Mouse (Mus musculus): ENCODE measurements at regions not wholly inside any gene's neighbourhood (a gene's known extent, or its start where the extent isn't known, plus 50 kb on each side); places are given as distances from the start of the nearest gene placed in this dataset.

DNA sequence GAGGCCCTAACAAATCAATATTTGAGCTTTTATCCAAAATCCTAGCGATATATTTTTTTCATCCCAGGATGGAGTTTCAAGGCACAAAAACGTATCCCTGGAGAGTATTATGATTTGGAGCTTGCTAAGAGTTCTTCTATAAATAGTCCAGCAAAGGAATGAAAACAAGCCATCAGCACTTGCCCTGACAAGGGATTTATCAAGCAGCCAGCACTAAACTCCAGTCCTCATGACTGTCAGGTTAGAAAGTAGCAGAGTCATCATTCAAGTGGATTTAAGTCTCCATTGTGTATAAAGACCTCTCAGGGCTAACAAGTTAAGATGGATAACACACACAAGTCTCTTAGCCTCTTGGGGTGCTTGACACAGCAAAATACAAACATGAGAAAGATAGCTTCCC, 148.6 kb upstream of the Ust start:
- Histone ChIP-seq H3K9me3 (no peaks in the 10 kb centered on the region), H3K4me2 (replicated peaks) (no peak overlapping the region), H3K9ac (replicated peaks) (no peak overlapping the region), H3K36me3 (no peaks in the 10 kb centered on the region), H3K27me3 (no peaks in the 10 kb centered on the region), H3K27ac (replicated peaks) (no peak overlapping the region), H3K4me3 (no peak overlapping the region), H3K4me1 (no peaks in the 10 kb centered on the region)
- 90% methylated on average over 2 of the region's 2 CpGs for WGBS
- ATAC-seq (replicated peaks) = no peak

DNA sequence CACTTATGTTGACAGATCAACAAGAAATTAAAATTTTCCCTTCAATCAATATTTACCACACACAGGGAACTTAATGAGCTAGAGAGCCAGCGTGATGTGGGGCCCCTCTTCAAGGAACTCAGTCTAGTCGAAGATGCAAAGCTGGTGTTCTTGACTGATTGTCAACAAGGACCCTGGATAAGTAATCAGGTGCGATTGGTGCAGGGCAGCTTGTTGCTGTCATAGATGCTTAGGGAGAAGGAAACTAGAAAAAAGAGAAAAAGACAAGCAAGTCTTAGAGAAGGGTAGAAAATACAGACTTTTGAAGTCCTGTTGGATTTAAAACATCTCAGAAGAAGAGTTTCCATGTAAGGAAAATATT, 140.3 kb upstream of the Ust start:
- H3K9me3 ChIP-seq = no peaks in the 10 kb centered on the region
- no peaks in the 10 kb centered on the region for H3K36me3 ChIP-seq
- WGBS = 82% methylated on average over 3 of the region's 3 CpGs
- H3K27me3 ChIP-seq = no peaks in the 10 kb centered on the region
- no peaks in the 10 kb centered on the region for H3K4me1 ChIP-seq
- H3K4me3 ChIP-seq = no peak overlapping the region
- no peak for ATAC-seq (replicated peaks)
- no peak overlapping the region for H3K27ac ChIP-seq (replicated peaks)
- no peak overlapping the region for H3K9ac ChIP-seq (replicated peaks)
- no peak overlapping the region for H3K4me2 ChIP-seq (replicated peaks)

DNA sequence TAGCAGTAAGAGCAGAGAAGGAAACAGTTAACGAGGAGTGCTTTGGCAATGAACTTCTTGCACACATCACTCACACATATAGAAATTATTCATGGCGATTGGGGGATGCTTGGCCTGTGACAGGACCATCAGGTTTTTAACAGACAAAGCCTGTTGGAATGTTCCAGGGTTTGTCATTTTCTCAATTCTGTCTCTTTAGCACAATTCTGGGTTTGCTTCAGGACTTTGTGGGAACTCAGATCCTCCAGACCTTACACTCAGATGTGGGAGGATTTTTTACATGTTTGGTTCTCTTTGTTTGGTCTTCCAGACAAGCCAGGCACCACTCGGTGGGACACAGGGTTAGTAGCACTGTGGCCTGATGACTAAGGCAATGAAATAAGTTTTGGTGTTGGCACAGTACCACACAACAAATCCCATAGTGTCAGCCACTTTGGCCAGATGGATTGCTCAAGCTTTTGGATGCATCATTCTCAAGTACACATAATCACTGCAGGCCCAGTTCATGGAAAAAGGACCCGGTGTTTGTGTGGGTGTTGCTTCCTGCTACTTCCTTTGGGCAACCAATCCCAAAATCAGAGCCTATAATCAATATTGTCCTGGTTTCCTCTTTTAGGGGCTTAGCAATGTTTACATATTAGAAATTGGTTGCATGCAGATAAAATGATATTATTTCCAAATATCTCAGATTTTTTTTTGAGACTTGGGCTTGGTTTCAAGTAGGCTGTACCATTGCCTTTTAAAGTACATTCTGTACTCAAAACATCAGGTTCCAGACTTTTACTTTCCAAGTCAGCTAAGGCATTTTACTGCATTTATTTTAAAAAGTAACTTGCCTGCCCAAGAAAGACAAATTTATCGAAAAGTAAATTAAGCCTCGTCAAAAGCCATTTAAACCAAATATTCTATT, 139.7 kb upstream of the Ust start:
- H3K27ac ChIP-seq (replicated peaks) = no peak overlapping the region
- H3K9me3 ChIP-seq = no peaks in the 10 kb centered on the region
- no peaks in the 10 kb centered on the region for H3K4me1 ChIP-seq
- no peak for ATAC-seq (replicated peaks)
- WGBS = 78% methylated on average over 6 of the region's 6 CpGs
- H3K27me3 ChIP-seq = no peaks in the 10 kb centered on the region
- H3K36me3 ChIP-seq = no peaks in the 10 kb centered on the region
- no peak overlapping the region for H3K4me2 ChIP-seq (replicated peaks)
- no peak overlapping the region for H3K4me3 ChIP-seq
- no peak overlapping the region for H3K9ac ChIP-seq (replicated peaks)

DNA sequence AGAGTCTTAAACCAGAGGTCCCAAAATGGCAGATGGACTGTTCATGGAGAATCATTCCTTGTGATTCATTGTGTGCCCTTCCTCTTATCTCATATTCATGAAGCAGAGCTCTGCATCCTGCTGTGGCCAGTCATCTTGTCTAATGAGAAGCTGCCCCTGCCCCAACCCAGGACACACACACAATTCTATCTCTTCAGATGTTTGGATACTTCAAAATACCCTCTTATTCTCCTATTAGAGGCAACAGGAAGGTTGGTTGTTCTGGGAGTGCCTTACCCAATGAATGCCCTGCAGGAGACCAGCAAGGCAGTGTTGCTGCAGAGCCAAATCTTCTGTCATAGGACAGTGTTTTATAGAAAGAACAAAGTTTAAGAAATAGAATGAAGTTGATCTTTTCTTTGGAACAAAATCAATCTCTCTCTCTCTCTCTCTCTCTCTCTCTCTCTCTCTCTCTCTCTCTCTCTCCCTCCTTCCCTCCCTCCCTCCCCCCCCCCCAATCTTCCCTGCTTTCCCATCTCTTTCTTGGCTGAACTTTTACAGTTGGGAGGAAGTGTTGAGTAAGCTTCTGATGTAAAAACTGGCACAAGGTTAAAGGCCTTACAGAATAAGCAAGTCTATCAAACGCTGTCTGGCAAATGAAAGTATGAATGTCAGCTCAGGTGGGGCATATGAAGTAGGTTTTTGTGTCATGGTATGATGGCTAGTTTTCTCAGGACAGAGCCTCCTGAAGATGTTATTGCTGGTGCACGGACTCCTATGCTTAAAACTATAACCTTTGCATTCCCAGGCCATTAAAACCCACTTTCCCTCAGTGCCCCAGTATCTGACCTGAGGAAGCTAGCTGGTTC, 138.8 kb upstream of the Ust start:
- Histone ChIP-seq H3K27me3 (no peaks in the 10 kb centered on the region), H3K9ac (replicated peaks) (no peak overlapping the region), H3K4me1 (no peaks in the 10 kb centered on the region), H3K27ac (replicated peaks) (no peak overlapping the region), H3K9me3 (no peaks in the 10 kb centered on the region), H3K36me3 (no peaks in the 10 kb centered on the region), H3K4me2 (replicated peaks) (no peak overlapping the region), H3K4me3 (no peak overlapping the region)
- ATAC-seq (replicated peaks) = no peak
- WGBS = 83% methylated on average over 2 of the region's 2 CpGs

DNA sequence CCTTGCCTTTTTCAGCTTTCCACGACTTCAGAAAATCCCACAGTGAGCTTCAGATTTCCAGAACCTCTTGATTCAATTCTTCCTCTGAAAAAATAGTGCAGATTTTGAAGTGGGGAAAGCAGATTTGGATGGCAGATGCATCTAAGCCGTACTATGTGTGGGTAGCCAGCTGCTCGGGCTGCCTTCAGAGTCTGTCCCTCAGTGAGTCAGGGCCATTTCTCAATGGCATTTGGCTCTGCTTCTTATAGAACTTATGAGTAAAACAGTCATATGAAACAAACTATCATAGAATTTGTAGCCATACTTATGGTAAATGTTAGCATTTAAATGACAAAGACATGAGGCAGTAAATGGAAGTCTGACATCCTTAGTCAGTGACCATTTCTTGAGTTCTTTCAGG, 135.0 kb upstream of the Ust start:
- Histone ChIP-seq H3K27me3 (no peaks in the 10 kb centered on the region), H3K4me2 (replicated peaks) (no peak overlapping the region), H3K36me3 (no peaks in the 10 kb centered on the region), H3K9ac (replicated peaks) (no peak overlapping the region), H3K4me1 (no peaks in the 10 kb centered on the region), H3K9me3 (no peaks in the 10 kb centered on the region), H3K4me3 (no peak overlapping the region), H3K27ac (replicated peaks) (no peak overlapping the region)
- ATAC-seq (replicated peaks) = no peak
- 88% methylated on average over 3 of the region's 3 CpGs for WGBS

DNA sequence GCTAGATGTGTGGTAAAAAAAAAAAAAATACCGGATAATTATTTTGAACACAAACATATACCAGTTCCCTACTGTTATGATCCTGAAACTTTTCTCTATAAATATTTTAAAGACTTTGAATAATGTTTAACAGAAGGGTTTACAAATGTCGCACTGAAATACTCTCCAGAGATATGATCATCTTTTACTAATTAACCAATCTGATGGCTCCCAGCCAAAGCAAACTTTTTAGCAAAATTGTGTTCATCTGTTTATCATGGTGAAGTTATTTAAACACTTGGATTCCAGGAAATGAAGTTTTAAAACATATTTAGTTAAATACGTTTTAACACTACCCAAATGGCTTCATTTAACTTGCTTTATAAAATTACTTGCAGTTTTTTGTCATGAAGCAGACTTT, 123.6 kb upstream of the Ust start:
- WGBS = 81% methylated on average over 3 of the region's 3 CpGs
- Histone ChIP-seq H3K9ac (replicated peaks) (no peak overlapping the region), H3K4me2 (replicated peaks) (no peak overlapping the region), H3K4me1 (peaks cover 3% of the 10 kb centered on the region; the same call in 1 of the 2 replicates), H3K27me3 (no peaks in the 10 kb centered on the region), H3K36me3 (no peaks in the 10 kb centered on the region), H3K27ac (replicated peaks) (no peak overlapping the region), H3K4me3 (no peak overlapping the region), H3K9me3 (no peaks in the 10 kb centered on the region)
- ATAC-seq (replicated peaks) = no peak

DNA sequence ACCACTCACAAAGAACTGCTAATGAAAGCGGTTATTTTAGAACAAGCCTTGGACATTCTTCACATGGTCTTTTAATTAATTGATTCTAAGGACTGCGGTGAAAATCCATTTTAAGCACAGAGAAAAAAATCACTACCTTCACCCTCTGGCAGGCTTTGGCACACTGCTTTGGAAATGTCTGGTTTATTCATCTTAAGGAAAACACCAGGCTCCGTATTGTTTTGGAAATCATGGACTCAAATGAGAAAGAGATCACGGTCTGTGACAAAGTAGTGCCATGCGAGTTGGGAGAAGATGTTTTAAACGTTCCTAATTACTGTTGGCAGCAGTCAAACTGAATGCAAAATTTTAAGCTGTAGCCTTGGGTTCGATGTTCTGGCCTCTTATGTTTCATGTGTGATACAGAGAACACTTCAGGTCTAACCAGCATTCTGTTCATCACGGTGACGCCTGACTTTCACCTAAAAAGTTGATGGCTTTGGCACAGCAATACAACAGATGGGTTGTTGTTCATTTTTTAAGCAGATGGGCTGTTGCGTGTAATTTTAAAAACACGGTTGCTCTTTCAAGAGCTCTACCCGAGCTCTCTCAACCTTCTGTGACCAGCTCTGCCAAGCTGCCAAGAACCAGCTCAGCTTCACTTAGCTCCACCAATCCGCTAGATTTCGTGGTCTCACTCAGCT, 105.7 kb upstream of the Ust start:
- H3K36me3 ChIP-seq = no peaks in the 10 kb centered on the region
- no peaks in the 10 kb centered on the region; the same call in 1 of the 2 replicates for H3K4me1 ChIP-seq
- no peaks in the 10 kb centered on the region for H3K27me3 ChIP-seq
- WGBS = 38% methylated on average over 14 of the region's 14 CpGs
- no peak overlapping the region for H3K9ac ChIP-seq (replicated peaks)
- no peak overlapping the region for H3K4me2 ChIP-seq (replicated peaks)
- no peaks in the 10 kb centered on the region for H3K9me3 ChIP-seq
- H3K4me3 ChIP-seq = no peak overlapping the region
- H3K27ac ChIP-seq (replicated peaks) = peak overlapping the region; percentile 50
- peak; percentile 84 for ATAC-seq (replicated peaks)

DNA sequence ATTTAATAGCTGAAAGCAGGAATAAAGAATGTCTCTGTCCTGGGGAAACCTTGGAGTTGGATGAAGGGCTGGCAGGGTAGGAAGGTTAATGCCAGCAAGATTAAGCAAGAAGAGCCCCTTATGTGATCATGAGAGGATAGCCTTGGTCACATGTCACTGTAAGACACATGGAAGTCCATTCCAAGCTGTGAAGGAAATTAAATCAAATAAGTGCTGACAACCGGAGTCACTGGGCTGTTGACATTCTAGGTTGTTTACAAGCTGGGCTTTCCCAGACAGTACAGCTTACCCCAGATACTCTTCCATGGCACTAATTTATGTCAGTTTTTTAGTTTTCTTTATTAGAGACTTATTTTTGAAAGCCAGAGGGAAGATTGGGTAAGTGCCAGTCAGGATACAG, 100.1 kb upstream of the Ust start:
- WGBS = 92% methylated on average over 1 of the region's 1 CpGs
- H3K4me2 ChIP-seq (replicated peaks) = no peak overlapping the region
- H3K4me1 ChIP-seq = no peaks in the 10 kb centered on the region
- no peak overlapping the region for H3K4me3 ChIP-seq
- H3K9me3 ChIP-seq = no peaks in the 10 kb centered on the region
- no peaks in the 10 kb centered on the region for H3K27me3 ChIP-seq
- no peak overlapping the region for H3K9ac ChIP-seq (replicated peaks)
- no peak for ATAC-seq (replicated peaks)
- H3K27ac ChIP-seq (replicated peaks) = no peak overlapping the region
- no peaks in the 10 kb centered on the region for H3K36me3 ChIP-seq

DNA sequence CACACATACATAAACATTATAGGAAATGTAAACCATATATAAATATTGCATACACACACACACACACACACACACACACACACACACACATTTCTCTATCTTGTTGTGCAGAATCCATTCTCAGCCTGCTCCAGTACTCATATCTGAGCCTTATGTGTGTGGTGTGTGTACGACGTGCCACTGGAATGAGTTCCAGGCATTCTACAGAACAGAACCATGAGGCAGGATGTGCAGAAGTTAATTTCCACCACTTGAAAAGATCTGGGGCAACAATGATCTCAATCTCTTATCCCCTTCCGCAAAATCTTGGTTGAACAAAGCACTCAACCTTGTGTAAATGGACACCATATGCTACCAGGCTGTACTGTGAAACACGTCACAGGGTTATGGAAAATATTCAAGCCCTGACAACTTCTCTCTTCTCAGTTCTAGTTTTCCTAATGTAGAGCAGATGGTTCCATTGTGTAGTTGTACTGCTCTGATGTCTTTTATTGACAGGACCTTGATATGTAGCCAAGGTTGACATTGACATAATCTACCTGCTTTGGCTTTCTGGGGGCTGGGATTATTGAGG, 96.9 kb upstream of the Ust start:
- WGBS = 56% methylated on average over 4 of the region's 4 CpGs

DNA sequence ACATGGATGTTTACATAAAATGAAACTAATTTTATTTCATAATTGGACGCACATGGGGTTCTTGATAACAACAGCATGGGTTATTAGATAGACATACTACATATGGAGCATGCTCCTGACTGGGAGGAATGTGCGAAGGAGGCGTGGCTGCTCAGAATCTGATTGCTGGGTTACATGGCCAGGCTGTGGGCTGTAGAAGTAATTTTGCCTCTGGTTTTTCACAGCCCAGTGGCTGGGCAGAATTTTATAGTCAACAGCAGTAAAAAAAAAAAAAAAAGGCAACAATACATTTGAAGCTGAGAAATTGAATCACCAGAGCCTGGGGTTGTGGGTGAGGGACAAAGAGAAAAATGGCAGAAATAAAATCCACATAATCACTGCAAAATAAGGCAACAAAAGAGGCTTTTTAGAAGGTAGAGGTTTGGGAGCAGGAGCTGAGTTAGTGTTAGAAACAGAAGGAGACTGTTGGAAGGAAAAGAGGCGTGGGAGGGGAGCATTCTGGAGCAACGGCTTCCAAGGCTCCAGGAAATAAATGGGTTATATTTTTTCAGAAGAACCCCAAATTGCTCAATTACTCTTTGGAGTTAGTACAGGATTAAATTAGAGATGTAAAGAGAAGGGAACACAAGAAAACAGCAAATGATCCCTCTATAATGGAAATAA, 71.4 kb upstream of the Ust start:
- Histone ChIP-seq H3K4me1 (no peaks in the 10 kb centered on the region), H3K36me3 (no peaks in the 10 kb centered on the region), H3K27me3 (no peaks in the 10 kb centered on the region), H3K27ac (replicated peaks) (no peak overlapping the region), H3K9me3 (no peaks in the 10 kb centered on the region), H3K4me3 (no peak overlapping the region), H3K4me2 (replicated peaks) (no peak overlapping the region), H3K9ac (replicated peaks) (no peak overlapping the region)
- ATAC-seq (replicated peaks) = no peak
- WGBS = 77% methylated on average over 5 of the region's 5 CpGs

More for the DNA sequence above, 96.9 kb upstream of the Ust start:
- peak; percentile 83 for ATAC-seq (replicated peaks)
- Histone ChIP-seq H3K4me2 (replicated peaks) (no peak overlapping the region), H3K9ac (replicated peaks) (no peak overlapping the region), H3K27me3 (no peaks in the 10 kb centered on the region), H3K36me3 (no peaks in the 10 kb centered on the region), H3K4me1 (no peaks in the 10 kb centered on the region), H3K9me3 (no peaks in the 10 kb centered on the region), H3K4me3 (no peak overlapping the region), H3K27ac (replicated peaks) (no peak overlapping the region)

DNA sequence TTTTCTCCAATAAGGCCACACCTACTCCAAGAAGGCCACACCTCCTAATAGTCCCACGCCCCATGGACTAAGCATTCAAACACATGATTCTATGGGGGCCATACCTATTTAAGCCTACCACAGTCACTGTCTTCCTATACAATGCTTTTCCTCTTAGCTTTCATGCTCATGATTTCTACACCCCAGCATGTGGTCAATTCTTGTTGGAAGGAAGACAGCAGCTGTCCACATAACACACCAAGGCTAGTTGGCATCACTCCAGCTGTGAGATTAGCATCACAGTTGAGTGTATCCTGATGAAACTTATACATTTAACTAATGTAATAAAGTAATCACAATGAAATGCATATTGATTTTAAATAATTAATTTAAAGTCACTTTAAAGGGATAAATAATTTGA, 70.5 kb upstream of the Ust start:
- Histone ChIP-seq H3K9ac (replicated peaks) (no peak overlapping the region), H3K36me3 (no peaks in the 10 kb centered on the region)
- ATAC-seq (replicated peaks) = no peak

More for the DNA sequence above, 70.5 kb upstream of the Ust start:
- Histone ChIP-seq H3K4me3 (no peak overlapping the region), H3K27me3 (no peaks in the 10 kb centered on the region), H3K27ac (replicated peaks) (no peak overlapping the region), H3K4me2 (replicated peaks) (no peak overlapping the region), H3K4me1 (no peaks in the 10 kb centered on the region), H3K9me3 (no peaks in the 10 kb centered on the region)
- WGBS = 85% methylated on average over 1 of the region's 1 CpGs
